Mouse (Mus musculus): ENCODE data around the gene Serpina10.
A peak's percentile ranks its signal among the peaks of the same experiment; 100 is the strongest.
"Not testable (repeated sequence)": the region's sequence is repeated elsewhere in the genome, so short reads cannot be mapped to it uniquely, and the experiment has no call there.

Gene Serpina10

DNA sequence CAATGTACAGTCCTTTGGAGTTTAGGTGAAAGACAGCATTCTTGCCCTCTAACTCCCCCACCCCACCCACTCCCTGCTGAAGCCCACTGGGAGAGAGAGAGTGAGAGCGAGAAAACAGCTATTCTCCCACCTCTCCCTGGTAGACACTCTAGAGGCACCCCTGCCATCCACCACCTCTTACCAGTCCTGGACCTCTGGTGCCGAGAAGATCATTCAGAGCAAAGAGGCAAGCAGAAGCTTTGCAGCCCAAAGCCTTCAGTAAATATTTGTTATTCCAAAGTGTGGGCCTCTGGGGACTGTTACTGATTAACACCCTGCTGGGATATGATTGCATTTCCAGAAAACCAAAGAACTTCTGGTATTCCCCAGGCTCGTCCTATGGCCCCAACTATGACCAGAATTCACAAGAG is at the start of gene Serpina10:
Serpina10 (minus strand) TSS at position 242 of the 410 bp plus-strand sequence.
- no peak for DNase-seq

DNA sequence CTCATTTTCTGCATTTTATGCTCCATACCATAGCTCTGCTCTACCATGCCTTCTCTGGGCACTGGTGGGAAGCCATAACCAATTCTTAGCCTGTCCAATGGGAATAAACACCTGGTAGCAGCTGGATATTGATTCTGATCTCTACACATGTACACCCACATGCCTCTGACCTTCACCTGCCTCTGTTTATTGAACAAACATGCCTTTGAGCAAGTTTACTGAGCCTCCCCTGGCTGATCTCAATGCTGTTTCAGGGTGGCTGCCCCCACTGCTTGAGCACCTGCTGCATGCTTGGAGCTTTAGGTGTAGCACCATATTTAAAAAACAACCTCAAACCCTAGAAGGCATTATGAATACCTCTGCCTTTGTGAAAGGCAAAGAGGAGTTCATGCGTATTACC is 48.6 kb upstream of the Serpina10 start:
- DNase-seq, result not testable (repeated sequence)

DNA sequence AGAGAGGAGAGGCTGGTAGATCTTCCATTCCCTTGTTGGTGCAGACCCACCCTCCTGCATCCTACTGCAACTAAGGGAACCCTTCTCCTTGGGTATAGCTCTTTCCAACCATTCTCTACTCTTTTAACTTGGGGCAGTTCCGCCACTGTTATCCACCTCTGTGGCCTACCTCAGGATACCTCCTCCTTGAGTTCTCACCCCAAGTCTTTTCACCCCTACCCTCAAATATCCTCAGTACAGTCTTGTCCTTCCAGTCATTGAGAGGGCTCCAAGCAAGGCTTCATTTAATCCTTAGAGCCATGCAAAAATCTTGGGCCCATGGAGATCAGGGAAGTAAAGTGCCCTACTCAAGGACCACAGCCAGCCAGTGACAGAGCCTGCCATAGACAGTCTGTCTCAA is 44.8 kb upstream of the Serpina10 start, which contains the start of gene Serpina16:
Serpina16 (minus strand) TSS at position 101 of the 400 bp plus-strand sequence.
- no peak for DNase-seq

DNA sequence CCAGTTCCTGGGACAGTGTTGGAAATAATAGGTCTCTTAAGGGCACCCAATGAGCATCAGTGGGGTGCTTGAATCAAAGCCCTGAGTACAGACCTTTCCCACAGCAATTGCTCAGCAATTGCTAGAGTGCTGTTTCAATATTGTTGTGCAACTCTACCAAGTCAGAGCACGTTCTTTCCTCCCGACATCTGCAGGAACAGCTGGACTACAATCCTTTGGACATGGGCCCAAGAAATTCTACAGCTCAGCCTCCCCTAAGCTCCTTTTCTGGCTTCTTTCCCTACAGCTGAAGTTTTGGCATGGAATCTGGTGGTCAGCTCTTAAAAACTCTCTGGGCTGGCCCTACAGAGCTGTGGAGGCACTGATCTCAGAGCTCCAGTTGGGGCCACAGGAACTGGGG is 41.9 kb upstream of the Serpina10 start:
- no peak for DNase-seq

DNA sequence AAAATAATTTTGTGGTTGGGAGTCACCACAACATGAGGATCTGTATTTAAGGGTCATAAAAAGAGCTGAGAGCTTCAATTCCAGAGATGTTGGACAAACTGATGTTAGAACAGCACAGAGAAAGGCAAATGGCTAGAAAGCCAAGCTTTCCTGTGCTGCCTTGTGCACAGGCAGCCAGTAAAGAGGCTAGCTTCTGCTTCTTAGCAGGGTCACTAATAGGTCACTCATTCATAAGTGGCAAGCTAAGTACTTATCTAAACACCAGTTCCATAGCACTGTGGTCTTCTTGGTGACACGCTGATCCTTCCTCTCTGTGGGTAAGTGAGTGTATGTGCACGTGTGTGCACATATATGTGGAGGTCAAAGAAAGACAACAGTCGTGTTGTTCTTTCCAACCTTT is 40.2 kb upstream of the Serpina10 start:
- no peak for DNase-seq

DNA sequence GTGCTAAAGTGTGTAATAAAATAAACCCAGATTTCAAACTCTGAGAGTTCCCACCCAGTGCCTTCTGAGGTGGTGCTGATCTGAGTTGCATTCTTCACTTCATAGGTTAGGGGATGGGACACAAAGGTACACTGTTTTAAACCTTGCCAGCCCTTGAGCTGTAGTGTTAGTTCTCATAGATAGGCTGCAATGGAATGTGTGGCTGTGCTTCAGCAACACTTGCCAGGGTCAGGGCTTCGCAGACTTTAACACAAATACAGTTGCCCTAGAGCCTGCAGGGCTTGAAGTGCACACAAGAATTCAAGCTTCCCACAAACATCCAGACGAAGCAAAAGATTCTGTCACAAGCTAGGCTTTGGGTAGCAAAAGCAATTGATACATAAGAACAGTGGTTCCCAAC is 39.7 kb upstream of the Serpina10 start:
- DNase-seq, result no peak

DNA sequence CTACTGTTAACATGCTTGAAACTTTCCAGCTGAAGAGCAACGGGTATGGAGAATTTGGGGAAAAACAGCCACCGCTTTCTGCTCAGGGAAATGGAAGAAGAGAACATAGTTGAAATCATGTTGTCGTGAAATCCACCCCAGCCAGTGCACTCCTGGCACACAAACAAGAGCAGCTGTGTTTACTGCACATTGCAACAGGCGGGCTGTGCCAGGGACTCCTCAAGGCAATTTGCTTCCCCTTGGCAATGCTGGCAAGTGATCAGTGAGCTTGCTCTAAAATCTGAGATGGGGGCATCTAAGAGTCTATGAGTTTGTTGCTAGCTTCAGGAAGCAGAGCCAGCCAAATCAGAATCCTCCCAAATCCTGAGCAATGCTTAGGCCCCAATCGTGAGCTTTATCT is 39.1 kb upstream of the Serpina10 start:
- DNase-seq, result no peak

DNA sequence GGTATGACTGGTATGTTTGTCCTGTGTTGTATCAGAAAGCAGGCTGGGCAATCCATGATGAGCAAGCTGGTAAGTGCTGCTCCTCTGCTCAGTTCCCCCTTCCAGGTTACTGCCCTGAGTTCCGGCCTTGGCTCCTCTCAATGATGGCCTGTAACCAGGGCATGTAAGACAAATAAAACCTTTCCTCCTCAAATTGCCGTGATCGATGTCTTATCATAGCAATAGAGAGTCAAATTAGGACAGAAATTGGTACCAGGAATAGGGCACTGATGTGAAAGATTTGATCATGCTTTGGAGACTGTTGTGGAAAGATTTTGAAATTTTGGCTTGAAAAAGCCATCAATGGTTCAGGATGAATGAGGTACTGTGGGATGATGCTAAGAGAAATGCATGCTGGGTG is 34.0 kb upstream of the Serpina10 start:
- no peak for DNase-seq

DNA sequence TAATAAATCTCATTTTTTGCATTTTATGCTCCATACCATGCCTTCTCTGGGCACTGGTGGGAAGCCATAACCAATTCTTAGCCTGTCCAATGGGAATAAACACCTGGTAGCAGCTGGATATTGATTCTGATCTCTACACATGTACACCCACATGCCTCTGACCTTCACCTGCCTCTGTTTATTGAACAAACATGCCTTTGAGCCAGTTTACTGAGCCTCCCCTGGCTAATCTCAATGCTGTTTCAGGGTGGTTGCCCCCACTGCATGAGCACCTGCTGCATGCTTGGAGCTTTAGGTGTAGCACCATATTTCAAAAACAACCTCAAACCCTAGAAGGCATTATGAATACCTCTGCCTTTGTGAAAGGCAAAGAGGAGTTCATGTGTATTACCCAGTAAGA is 30.8 kb upstream of the Serpina10 start:
- not testable (repeated sequence) for DNase-seq

DNA sequence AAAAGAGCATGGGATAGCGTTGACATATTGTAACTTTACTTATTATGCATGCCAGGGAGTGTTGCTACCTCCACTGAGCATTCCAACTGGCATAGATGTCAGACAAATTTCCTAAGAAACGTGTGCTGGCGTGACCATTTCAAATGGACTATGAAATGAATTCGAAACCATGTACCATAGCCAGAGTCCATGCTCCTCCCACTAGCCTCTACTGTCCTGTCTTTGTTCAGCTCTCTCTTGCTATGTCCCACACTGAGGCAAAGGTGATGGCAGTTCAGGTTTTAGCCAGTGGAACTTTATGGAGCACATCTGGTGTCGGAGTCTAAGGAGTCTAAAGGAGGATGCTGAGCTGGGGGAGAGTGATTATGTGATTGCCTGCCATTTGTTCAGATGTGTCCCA is 28.8 kb upstream of the Serpina10 start:
- DNase-seq, result peak in 1 of 2 experiments; percentile 5

DNA sequence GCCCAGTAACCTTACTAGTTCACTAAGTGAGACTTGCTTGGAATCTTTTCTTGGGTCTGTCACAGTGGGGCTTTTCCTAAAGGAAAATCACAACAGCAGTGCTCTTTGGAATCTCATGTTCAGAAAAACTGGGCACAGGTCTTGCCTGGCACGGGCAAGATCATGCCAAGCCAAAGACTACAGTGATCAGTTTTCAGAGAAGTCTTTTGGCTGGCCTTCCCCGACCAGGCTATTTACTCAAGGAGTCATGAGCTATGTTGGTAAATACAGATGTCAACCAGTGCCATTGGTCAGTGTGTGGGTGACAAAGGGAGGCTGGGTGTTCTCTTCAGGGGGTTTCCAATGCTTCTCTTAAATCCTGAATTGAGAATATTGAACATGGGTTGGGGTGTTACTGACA is 27.9 kb upstream of the Serpina10 start:
- DNase-seq, result no peak

DNA sequence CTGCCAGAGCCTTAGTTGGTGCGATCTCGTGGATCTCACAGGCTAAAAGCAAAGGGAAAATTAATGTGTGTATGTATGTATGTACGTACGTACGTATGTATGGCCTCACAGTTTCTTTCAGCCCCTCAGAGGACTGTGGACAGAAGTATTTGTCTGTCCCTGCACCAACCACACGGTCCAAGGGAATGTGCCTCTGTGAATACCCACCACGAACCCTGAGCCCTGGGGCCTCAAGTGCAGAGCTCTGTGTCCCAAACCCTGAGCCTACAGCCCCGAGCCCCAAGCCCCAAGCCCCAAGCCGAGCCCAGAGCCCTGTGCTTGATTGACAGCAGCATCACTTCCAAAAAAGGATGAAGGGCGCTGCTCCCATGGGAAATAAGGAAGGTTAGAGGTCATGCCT is 26.7 kb upstream of the Serpina10 start:
- DNase-seq, result no peak

DNA sequence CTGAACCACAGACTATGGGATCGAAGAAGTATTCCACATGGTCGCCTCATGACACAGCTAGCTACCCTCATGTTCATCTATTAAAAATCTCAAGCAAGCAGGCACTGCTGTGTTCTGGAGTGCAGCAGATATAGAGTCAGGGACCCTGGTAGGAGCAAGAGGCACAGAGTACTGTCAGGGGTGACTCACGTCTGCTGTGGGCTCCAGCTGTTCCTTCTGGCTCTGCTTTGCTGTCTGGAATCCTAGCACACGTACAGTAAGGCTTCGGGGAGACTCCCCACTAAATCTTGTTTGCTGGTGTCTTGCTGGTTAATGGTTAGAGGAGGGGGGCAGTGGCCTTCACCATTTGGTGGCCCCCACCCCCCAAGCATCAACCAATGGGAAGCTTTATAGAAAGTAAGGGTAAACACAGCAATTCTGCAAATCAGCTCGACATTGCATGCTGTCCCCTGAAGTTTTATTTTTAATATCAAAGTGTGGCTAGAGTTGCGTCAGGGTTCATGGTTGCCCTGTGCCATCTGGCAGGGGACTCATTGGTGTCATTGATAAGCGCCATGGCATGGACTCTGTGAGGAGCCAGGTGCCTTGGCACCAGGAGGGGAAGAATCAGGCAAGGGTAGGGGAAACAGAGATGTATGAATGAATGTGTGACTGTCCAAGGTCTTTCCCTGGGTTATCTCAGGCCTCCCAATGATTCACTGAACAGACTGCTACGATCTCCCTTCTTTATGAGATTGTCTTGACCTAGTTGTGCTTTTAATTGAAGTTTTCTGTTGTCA is 25.8 kb upstream of the Serpina10 start, which contains the start of gene Serpina6:
Serpina6 (minus strand) TSS at position 365 of the 779 bp plus-strand sequence.
- DNase-seq, result no peak

DNA sequence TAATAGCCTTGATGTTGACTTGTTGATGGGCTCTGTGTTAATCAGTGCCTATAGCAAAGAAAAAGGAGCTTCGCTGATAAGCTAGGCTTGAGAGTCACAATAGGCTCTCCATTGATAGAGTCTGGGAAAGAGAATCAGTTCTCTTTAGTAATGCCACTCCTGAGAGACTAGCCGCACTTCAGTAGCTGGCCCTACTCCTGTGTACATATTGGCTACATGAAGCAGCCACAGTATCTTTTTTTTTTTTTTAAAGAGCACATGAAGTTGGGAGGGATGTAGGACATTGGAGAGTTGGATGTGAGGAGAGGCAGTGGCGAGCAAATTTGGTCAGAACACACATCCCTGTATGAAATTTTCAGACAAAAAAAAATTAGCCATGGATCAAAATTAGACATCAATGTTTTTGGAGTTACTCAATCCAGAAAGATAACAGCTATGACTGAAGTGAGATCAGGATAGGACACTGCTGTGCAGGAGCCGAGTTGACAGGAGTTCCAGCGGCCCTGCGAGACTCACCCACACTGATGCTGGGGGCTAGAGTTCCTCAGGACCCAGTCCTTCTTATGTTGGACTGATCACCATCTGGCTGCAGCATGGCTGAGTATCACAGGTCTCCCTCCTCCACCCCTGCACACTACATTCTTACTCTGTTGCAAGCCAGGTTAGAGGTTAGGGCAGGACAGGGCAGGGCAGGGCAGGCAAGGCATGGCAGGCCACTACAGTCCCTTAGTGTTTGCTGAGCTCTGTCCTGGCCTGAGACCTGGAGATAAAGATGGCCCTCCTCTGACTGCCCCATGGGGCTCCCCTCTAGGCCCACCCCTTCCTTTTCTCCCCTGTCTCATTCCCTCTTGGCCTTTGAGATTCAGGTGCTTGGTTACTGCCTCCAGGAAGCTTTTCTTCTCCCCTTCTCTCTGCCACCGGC is 24.1 kb upstream of the Serpina10 start:
- DNase-seq, result no peak

DNA sequence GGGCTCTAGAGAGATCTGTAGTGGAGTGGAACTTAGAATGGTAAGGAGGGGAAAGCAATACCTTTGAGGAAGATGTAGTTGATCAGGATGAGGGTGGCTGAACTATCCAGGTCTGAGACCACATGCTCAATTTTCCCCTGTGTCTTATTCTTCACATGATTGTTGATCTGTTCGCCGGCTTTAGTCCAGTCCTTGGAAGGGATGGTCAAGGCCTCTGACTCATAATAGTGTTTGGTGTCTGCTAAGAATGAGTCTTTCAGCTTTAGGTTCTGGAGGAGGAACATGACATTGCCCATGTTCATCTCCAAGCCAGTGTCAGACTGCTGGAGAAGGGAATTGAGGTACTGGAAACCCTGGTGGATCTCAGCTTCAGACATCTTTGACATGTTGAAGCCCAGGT is 22.6 kb upstream of the Serpina10 start:
- no peak for DNase-seq

DNA sequence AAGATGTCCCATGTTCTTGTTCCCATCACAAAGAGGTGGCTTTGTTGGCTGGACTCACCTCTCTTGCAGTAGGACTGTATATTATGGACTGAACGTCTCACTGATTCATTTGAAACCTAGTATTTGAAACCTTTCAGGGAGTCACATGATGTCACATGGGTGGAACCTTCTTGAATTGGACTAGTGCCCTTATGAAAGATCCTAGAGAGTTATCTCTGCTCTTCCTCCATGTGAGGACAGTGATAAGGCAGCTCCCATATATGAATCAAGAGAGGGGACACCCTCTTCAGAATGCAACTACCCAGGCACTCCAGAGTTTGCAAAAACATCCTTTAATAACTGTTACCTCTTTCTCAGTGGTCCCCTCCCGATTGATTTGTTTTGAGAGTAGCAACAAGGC is 15.1 kb upstream of the Serpina10 start:
- no peak for DNase-seq

DNA sequence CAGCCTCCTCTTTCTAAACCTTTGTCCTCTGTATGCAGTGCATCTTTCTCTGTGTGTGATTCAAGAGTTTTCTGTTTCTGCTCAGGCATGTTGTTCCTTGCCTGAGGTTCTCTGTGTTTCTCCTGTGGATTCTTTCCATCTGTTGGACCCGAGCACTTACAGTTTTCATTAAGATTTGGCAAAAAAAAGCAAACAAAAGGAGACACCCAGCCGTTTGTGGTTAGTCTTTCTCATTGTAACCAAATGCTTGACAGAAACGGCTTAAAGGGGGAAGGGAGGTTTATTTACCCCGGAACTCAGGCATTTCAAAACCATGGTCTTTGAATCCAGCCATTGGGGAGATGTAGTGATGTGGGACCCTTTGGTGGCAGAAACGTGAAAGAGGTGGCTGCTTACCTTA is 13.4 kb upstream of the Serpina10 start:
- DNase-seq, result no peak

DNA sequence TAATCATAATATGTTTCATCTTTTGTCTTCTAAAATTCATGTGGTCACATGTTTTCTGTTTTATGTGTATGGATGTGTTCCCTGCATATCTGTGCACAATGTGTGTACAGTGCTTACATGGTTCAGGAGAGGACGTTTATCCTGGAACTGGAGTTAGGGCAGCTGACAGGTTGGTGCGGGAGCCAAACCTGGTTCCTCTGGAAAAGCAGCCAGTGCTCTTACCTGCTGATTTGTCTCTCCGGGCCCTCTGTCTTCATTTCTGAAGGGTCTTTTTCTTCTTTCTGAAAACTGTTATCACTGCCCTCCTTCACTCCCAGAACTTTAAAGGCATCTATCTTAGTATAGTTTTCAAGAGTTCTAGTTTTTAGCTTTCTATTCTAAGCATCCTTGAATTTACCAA is 12.6 kb upstream of the Serpina10 start:
- no peak for DNase-seq

DNA sequence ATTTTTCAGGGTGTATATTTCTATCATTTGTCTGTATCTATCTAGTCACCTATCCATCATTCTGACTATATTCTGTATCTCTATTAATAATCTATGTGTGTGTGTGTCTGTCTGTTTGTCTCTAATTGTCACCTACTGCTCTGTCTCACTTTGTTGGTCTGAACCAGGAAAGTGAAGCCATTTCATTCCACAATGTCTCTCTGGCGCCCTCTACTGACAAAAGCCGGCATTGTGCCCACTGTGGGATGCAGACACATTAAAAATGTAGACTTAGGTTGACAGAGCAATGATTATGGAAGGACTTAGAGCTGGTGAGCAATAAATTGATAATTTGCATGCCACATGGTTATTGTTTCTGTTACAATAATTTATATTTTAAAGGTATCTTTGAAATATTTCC is 12.1 kb upstream of the Serpina10 start:
- DNase-seq, result peak; percentile 69 to 93

DNA sequence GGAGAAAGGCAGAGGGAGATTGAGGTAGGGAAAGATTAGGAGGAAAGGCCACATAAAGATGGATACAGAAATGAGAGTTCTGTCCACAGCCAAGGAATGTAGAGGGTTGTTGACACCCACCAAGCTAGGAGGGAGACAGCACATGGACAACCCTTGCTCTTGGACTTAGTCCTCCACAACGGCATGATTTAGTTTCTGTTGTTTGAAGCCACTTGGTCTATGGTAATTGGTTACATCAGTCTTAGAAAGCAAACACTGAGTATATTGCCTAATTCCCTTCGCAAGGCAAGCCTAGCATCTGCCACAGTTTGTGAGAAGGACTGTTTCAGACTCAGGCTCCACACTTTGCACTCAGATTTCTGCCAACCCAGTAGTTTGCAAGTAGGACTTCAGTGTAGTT is 4.6 kb upstream of the Serpina10 start:
- no peak for DNase-seq

DNA sequence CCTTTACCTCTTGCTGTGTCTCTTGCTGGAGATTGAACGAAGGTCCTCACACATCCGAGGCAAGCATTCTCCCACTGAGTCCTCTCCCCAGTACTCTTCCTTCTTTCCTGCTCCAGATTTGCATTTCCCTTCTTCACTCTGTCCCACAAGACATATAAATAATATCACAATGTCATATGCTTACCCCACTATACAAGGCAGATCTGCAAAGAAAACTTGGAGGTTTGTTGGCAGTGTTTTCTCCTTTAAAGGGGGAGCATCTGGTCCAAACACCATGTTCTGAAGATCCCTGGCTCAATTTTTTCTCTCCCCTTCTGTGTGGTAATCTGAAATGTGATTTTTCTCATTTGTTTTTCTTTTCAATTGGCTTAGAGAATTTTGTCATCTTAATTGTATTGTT is 3.2 kb upstream of the Serpina10 start:
- no peak for DNase-seq

DNA sequence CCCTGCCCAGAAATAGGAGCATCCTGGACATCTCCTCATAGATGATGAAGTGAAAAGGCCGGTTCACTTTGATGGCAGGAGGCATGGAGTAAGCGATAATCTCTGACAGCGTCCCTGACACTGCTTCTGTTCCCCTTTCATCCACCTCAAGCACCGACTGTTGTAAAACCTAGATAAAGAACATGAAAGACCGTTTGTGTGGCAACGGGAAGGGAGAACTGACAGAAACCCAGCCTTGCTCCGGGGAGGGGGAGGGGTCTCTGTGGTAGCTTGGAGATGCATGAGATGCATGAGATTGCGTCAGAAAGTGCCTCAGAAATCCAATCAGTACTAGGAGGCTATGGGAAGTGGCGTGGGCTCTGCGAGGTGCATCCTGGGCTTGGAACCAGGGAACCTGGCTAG is 14.4 kb downstream of the Serpina10 start:
- DNase-seq, result no peak

DNA sequence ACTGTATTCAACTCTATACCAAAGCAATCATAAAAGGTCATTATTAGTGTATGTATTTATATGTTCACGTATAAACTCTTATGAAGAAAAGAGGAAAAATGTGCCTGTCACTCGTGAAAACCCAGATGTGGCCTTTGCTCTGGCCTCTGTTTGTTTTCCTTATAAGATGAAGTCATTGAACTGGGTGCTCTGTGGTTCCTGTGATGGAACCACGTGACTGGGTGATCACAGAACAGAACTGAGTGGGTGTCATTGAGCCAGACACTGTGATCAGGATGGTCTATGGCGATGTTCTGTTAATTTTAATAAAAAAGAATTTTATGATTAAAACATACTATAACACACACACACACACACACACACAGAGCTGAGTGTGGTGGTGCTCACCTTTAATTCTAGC is 15.5 kb downstream of the Serpina10 start:
- DNase-seq, result no peak

DNA sequence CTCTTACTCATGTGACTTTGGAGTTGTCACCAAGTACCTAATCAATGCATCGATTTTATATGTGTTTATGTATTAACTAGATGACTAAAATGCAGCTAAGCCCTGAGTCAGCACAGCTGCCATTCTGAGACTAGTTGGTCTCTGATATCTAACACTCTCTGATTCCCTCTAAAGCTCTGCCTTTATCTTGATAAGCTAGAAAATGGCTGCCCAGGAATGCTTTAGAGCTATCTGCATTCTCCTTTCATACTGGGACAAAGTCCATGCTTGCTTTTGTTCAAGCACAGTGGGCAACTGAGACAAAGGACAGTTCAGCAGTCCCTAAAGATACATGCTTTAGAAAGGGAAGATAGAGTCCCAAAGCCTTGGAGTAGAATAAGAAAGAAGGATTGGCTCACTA is 16.1 kb downstream of the Serpina10 start:
- DNase-seq, result no peak
